Mouse (Mus musculus) forebrain, embryonic 11.5 days (tissue): ENCODE measurements around the gene Zfp598. TPM values are rescaled to one million over a fixed set of nuclear protein-coding genes. Genes with fewer than 3 reads are reported as not detected.

Experiments
- ATAC-seq: fragments of 200-750 bp; cut with Nextera tagmentation; replicated peaks from 2 replicates; pipeline ENCODE4 v1.8.0; 2017; ENCODE audit warnings: moderate TSS enrichment; ENCODE audit not compliant: low FRiP score
- DNase-seq: peaks from one replicate; pipeline ENCODE4 v3.0.0-alpha.2; 2017; ENCODE audit warnings: low spot score
- H3K27ac ChIP-seq: fragments of 300-500 bp; sonication (generic); 2 replicates; pipeline ENCODE4 v1.5.1; 2014; ENCODE audit warnings: low read depth, low read length
- H3K27me3 ChIP-seq: fragments of 300-500 bp; sonication (generic); 2 replicates; pipeline ENCODE4 v1.6.1; 2014; ENCODE audit warnings: mild to moderate bottlenecking, low read length, mixed read lengths; ENCODE audit not compliant: control insufficient read depth, insufficient read depth
- H3K36me3 ChIP-seq: fragments of 300-500 bp; sonication (generic); 2 replicates; pipeline ENCODE4 v1.6.1; 2014; ENCODE audit warnings: mild to moderate bottlenecking, low read length, moderate library complexity, mixed read lengths; ENCODE audit not compliant: control insufficient read depth, insufficient read depth
- H3K4me1 ChIP-seq: fragments of 300-500 bp; sonication (generic); replicated peaks from 2 replicates; pipeline ENCODE4 v1.6.1; 2014; ENCODE audit warnings: low read length, mixed read lengths; ENCODE audit not compliant: control insufficient read depth, insufficient read depth
- H3K4me2 ChIP-seq: fragments of 300-500 bp; sonication (generic); 2 replicates; pipeline ENCODE4 v1.6.1; 2014; ENCODE audit warnings: low read depth, mild to moderate bottlenecking, low read length, moderate library complexity, mixed read lengths; ENCODE audit not compliant: severe bottlenecking
- H3K4me3 ChIP-seq: fragments of 300-500 bp; sonication (generic); 2 replicates; pipeline ENCODE4 v1.5.1; 2014; ENCODE audit warnings: low read depth, low read length
- H3K9ac ChIP-seq: fragments of 300-500 bp; sonication (generic); 2 replicates; pipeline ENCODE4 v1.6.1; 2014; ENCODE audit warnings: low read length
- H3K9me3 ChIP-seq: fragments of 300-500 bp; sonication (generic); 2 replicates; pipeline ENCODE4 v1.6.1; 2016; ENCODE audit warnings: low read length, mixed read lengths; ENCODE audit not compliant: control insufficient read depth
- WGBS: fragments of 180-500 bp; shearing (Covaris S2); extraction: QIAGEN DNeasy Blood & Tissue Kit; methylation state at CpG from one replicate; pipeline ENCODE4 v1.1.7; 2014; 5-methylcytosine and 5-hydroxymethylcytosine counted together
- polyA plus RNA-seq: library from polyadenylated mRNA; unstranded; fragments of >200 nt; fragmentation: Nextera tagmentation; extraction: Ambion mirVana; gene quantifications from 2 replicates; pipeline ENCODE4 v1.2.1, GENCODE M21; 2014

The Zfp598 gene
- 37.6 and 38.4 TPM in 2 replicates for polyA plus RNA-seq

GRCm38 (mm10) chr17:24669545-24670245 is at the start of gene Zfp598:
Zfp598 (plus strand) TSS chr17:24669687.
- Histone ChIP-seq H3K27ac (peak within 1 kb of the TSS; percentile 66), H3K4me3 (peak within 1 kb of the TSS; percentile 99), H3K4me1 (peaks cover 13% of the 10 kb centered on the region), H3K4me2 (peak within 1 kb of the TSS; percentile 64), H3K36me3 (no peaks in the 10 kb centered on the region), H3K9ac (peak within 1 kb of the TSS; percentile 95), H3K27me3 (no peaks in the 10 kb centered on the region), H3K9me3 (no peaks in the 10 kb centered on the region)
- WGBS = under 1% methylated on average over 80 of the region's 80 CpGs
- ATAC-seq = peak; percentile 99
- DNase-seq = peak; percentile 96

- no peak overlapping the region for H3K9ac ChIP-seq
- DNase-seq (no peak), ATAC-seq (no peak)
- H3K27ac ChIP-seq = no peak overlapping the region
- WGBS = 94% methylated on average over 8 of the region's 8 CpGs
- H3K9me3 ChIP-seq = no peaks in the 10 kb centered on the region
- no peaks in the 10 kb centered on the region for H3K4me1 ChIP-seq
- no peak overlapping the region for H3K4me2 ChIP-seq
- no peak overlapping the region for H3K4me3 ChIP-seq
- no peaks in the 10 kb centered on the region for H3K27me3 ChIP-seq
- peaks cover 16% of the 10 kb centered on the region; the same call in 1 of the 2 replicates for H3K36me3 ChIP-seq
Observed at GRCm38 (mm10) chr17:24625472-24625871, 44.0 kb upstream of the Zfp598 start.

DNA sequence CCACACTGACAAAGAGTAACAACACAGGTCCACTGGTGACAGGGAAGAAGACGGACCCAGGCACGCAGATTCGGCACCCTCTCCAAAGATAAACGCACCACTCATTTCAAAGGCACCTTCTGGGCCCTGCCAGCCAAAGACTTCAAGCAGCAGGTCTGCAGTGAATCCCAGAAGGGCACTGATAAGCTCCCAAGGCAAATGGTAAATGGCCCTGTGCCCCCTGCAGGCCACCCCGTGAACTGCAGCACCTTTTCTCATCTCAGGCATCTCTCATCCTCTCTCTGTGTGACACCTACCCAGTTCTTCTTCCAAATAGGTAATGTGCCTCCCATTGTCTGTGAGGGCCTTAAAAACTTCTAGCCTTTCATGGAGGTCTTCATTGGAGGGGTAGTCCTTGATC is 40.8 kb upstream of the Zfp598 start:
- 51% methylated on average over 5 of the region's 5 CpGs for WGBS
- Histone ChIP-seq H3K4me2 (no peak overlapping the region), H3K36me3 (peaks cover 10% of the 10 kb centered on the region; the same call in 1 of the 2 replicates), H3K4me3 (no peak overlapping the region), H3K27me3 (no peaks in the 10 kb centered on the region), H3K4me1 (peaks cover 13% of the 10 kb centered on the region; the same call in 1 of the 2 replicates), H3K27ac (no peak overlapping the region), H3K9ac (no peak overlapping the region), H3K9me3 (no peaks in the 10 kb centered on the region)
- no peak for ATAC-seq
- DNase-seq = peak; percentile 87

GRCm38 (mm10) chr17:24630072-24630471 is 39.4 kb upstream of the Zfp598 start:
- H3K36me3 ChIP-seq = peaks cover 7% of the 10 kb centered on the region; the same call in 1 of the 2 replicates
- no peak overlapping the region for H3K9ac ChIP-seq
- no peaks in the 10 kb centered on the region for H3K27me3 ChIP-seq
- H3K4me3 ChIP-seq = no peak overlapping the region
- no peak for ATAC-seq
- no peaks in the 10 kb centered on the region for H3K9me3 ChIP-seq
- WGBS = 91% methylated on average over 14 of the region's 14 CpGs
- peaks cover 15% of the 10 kb centered on the region; the same call in 1 of the 2 replicates for H3K4me1 ChIP-seq
- no peak overlapping the region for H3K27ac ChIP-seq
- no peak for DNase-seq
- no peak overlapping the region for H3K4me2 ChIP-seq

- Histone ChIP-seq H3K27ac (0 out of 2 replicates have a peak within 1 kb of the TSS, but pooled peaks have one; percentile 5), H3K4me1 (peaks cover 15% of the 10 kb centered on the region; the same call in 1 of the 2 replicates), H3K36me3 (no peaks in the 10 kb centered on the region), H3K4me3 (peak within 1 kb of the TSS; percentile 72), H3K9ac (peak within 1 kb of the TSS; percentile 83), H3K9me3 (no peaks in the 10 kb centered on the region), H3K4me2 (peak within 1 kb of the TSS; percentile 81), H3K27me3 (no peaks in the 10 kb centered on the region)
- DNase-seq (peak; percentile 93), ATAC-seq (peak; percentile 90)
- 2% methylated on average over 51 of the region's 51 CpGs for WGBS
Observed at GRCm38 (mm10) chr17:24632167-24632812, 37.2 kb upstream of the Zfp598 start, which contains the start of the genes Tsc2 and Nthl1. Tsc2 (minus strand) TSS chr17:24632630. Nthl1 (plus strand) TSS chr17:24632680.

- H3K36me3 ChIP-seq = no peaks in the 10 kb centered on the region
- H3K4me2 ChIP-seq = peak overlapping the region; percentile 81
- H3K9me3 ChIP-seq = no peaks in the 10 kb centered on the region
- no peak for DNase-seq
- H3K4me1 ChIP-seq = peaks cover 15% of the 10 kb centered on the region; the same call in 1 of the 2 replicates
- no peaks in the 10 kb centered on the region for H3K27me3 ChIP-seq
- H3K27ac ChIP-seq = 0 out of 2 replicates have a peak overlapping the region, but pooled peaks have one; percentile 5
- H3K9ac ChIP-seq = peak overlapping the region; percentile 83
- ATAC-seq = 0 out of 2 replicates have a peak, but pooled peaks have one; percentile 5
- WGBS = 13% methylated on average over 22 of the region's 22 CpGs
- H3K4me3 ChIP-seq = peak overlapping the region; percentile 72
Observed at GRCm38 (mm10) chr17:24632813-24633449, 36.6 kb upstream of the Zfp598 start.

GRCm38 (mm10) chr17:24633831-24634230 is 35.7 kb upstream of the Zfp598 start:
- WGBS = 91% methylated on average over 11 of the region's 11 CpGs
- no peak overlapping the region for H3K4me2 ChIP-seq
- ATAC-seq = no peak
- H3K9ac ChIP-seq = no peak overlapping the region; the same call in 1 of the 2 replicates
- H3K9me3 ChIP-seq = no peaks in the 10 kb centered on the region
- H3K27ac ChIP-seq = no peak overlapping the region
- no peaks in the 10 kb centered on the region for H3K27me3 ChIP-seq
- DNase-seq = no peak
- no peaks in the 10 kb centered on the region for H3K36me3 ChIP-seq
- peaks cover 15% of the 10 kb centered on the region; the same call in 1 of the 2 replicates for H3K4me1 ChIP-seq
- no peak overlapping the region for H3K4me3 ChIP-seq

DNA sequence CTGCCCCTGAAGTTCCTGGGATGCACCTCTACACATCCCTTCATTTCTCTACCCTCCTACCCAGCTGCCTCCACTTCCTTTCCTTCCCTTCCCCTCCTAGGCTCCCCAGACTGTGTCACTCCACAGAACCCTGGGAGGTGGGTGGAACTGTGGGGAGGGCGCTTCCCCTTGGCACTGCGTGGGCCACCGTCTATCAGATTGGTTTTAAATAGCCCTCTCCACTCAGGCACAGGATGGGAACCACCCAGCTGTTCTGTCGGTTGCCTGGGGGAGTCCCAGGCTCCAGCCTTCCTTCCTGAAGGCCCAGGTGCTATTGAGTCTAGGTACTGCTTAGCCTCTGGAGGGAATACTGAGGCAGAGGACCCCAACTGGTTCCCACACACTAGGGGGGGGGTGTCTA is 34.5 kb upstream of the Zfp598 start:
- ATAC-seq (no peak), DNase-seq (no peak)
- Histone ChIP-seq H3K27ac (no peak overlapping the region), H3K27me3 (no peaks in the 10 kb centered on the region), H3K4me2 (no peak overlapping the region), H3K9me3 (no peaks in the 10 kb centered on the region), H3K4me3 (no peak overlapping the region), H3K4me1 (peaks cover 15% of the 10 kb centered on the region; the same call in 1 of the 2 replicates), H3K36me3 (no peaks in the 10 kb centered on the region), H3K9ac (no peak overlapping the region)
- WGBS = 84% methylated on average over 4 of the region's 4 CpGs
